Mouse (Mus musculus): Measurements from ENCODE around the gene Dapk2. TPM values are rescaled to one million over a fixed set of nuclear protein-coding genes. Genes with fewer than 3 reads are reported as not detected.
A peak's percentile ranks its signal among the peaks of the same experiment; 100 is the strongest.

The Dapk2 gene
- total RNA-seq, 1 experiment from 2014 or later = 10.4 TPM

GRCm38 (mm10) chr9:66142265-66142664 lies 15.8 kb upstream of the Dapk2 start:
- DNase-seq = no peak

GRCm38 (mm10) chr9:66144248-66144647 lies 13.8 kb upstream of the Dapk2 start:
- DNase-seq = peak; percentile 44

GRCm38 (mm10) chr9:66146141-66146540 lies 11.9 kb upstream of the Dapk2 start:
- no peak for DNase-seq

GRCm38 (mm10) chr9:66152011-66152410 lies 6.0 kb upstream of the Dapk2 start:
- DNase-seq = no peak

GRCm38 (mm10) chr9:66153594-66153993 lies 4.4 kb upstream of the Dapk2 start:
- DNase-seq = no peak

DNA sequence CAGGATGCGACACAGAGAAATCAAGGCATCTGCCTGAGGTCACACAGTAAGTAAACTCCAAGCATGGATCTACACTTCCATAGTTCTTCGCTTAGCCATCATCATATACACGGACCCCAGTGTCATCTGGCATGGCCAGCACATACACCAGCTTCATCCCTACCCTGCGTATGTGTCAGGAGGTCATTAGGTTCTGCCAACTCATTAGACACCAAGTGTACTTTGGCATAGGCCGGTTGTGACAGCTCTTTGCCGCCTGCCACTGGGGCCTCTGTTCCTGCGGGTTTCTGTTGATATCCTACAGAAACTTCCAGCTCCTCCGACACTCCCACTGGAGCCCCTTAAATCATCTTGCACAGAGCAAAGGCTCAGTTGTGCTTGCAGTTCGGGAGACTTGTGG lies 4.0 kb upstream of the Dapk2 start:
- no peak for DNase-seq

DNA sequence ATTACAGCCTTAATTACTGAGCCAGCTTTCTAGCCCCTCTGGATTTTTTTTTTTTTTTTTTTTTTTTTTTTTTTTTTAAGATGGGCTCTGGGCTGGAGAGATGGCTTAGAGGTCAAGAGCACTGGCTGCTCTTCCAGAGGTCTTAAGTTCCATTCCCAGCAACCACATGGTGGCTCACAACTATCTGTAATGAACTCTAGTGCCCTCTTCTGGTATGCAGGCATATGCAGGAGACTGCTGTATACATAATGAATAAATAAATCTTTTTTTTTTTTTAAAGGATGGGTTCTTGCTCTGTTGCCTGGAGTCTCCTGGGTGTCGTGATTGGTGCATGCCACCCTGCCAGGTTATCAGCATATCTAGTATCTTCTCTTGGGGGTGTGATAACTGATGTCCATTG lies 2.5 kb upstream of the Dapk2 start:
- DNase-seq = no peak

- DNase-seq = no peak
Observed at GRCm38 (mm10) chr9:66158885-66159430, 935 bp downstream of the Dapk2 start.

- no peak for DNase-seq
Observed at GRCm38 (mm10) chr9:66160155-66160554, 2.1 kb downstream of the Dapk2 start.

DNA sequence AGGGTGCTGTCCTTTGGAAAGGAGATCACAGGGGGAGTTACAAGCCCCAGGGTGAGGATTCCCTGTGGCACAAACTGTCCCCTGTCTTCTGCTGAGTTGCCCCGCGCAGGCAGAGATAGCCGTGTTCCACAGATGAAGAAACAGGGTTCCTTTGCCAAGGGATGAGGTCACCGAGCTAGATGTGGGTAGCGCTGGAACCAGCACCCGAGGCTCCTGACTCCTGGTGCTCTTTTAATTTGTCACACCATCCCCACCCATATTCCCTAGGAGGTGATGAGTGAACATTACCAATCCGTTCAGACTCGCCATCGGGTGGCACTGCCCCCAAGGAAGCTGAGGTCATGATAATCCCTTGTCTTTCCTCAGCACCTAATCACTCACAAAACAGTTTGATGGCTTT lies 5.0 kb downstream of the Dapk2 start:
- peak; percentile 21 for DNase-seq

DNA sequence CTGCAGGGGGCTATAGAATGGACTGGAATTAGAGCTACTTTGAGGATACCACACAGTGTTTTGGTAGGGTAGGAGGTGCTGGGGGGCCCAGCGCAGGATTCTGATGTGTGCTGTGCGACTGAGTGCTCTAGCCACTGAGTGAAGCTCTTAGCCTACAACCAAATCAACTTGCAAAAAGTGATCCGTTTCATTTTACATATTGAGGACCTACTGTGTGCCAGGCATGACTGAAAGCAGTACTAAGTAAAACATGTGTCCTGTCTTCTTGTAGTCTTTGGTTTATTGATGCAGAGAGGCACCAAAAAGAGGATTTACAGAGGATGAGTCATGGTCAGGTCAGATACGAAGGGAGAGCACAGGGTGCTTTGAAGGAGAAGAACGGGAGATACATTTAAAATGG lies 9.2 kb downstream of the Dapk2 start:
- DNase-seq = no peak

DNA sequence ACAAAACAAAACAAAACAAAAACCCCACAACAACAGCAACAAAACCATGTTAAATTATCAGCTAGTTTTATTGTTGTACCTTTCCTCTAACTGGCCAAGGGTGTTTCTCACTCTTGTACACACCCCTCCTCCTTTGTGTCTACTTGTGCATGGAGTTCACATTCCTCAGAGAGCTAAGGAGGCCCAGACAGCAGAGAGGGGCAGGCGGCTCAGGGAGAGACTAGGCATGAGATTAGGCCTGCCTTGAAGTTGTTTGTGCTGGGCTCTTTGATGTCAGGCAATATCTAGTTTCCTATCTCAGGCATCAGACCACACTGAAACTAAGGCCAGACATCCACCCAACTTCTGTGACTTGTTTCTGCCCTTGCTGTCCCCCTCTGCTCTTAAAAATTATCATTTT lies 10.2 kb downstream of the Dapk2 start:
- DNase-seq = no peak

- no peak for DNase-seq
Observed at GRCm38 (mm10) chr9:66170506-66170905, 12.5 kb downstream of the Dapk2 start.

DNA sequence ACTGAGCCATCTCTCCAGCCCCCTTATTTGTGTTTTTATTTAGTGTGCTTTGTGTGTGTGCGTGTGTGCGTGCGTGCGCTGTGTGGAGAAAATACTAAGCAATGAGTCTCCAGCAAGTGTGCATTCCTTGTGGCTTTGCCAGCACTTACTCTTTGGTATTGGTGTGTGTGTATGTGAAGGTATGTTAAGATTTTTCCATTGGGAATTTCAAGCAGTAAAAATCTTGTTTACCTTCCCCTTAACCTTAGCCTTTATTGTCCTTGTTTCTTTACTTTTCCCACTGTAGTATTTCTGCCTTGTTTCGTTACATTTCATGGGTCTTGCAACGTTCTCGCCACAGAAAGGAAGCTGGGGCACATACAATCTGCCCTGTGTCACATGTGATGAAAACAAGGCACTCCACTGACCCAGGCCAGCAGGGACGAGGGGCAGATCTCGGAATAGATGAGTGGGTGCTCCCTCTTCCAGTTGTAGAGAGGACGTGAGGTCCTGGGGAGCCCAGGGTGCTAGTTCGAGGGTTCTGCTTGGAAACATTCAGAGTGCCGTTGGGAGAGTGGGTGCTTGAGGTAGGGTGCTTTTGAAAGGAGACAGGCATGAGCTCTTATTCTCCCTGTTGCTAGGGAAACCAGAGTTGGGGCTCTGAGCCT lies 13.4 kb downstream of the Dapk2 start:
- DNase-seq = no peak

DNA sequence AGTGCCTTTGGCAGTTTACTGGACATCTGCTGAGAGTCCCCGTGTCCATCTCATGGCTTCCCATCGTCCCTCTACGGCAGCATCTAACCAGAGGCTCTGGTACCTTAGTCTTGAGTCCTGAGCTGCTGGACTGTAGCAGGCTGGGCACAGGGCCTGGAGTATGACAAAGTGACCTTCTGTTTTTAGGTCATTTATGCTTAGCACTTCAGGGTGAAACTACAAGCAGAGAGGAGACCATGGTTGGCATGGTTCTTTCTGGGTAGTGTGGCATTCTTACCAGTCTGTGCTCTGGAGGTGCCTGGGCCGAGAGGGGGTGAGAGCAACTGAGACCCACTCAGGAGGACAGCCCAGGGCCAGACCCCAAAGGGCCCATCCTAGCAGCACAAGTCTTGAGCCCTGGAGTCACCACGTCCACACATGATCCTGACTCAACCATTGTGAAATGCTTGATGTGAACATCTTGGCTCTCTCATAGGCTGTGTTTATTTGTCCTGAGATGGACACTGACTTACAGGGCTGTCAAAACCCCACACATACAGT lies 15.4 kb downstream of the Dapk2 start:
- DNase-seq = no peak

DNA sequence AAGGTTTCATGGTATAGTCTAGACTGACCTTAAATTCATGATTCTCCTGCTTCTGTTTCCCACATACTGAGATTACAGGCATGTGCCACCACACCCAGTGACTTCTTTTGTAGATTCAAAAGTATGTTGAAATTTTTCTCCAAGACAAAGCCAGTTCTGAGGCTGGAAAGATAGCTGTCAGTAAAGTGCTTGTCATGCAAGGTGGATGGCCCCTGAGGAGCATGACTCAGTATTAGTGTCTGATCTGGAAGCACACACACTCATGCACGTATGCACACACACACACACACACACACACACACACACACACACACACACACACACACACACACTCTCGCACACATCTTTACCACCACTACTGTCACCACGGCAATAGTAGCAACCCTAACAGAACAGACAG lies 17.0 kb downstream of the Dapk2 start:
- DNase-seq = no peak

DNA sequence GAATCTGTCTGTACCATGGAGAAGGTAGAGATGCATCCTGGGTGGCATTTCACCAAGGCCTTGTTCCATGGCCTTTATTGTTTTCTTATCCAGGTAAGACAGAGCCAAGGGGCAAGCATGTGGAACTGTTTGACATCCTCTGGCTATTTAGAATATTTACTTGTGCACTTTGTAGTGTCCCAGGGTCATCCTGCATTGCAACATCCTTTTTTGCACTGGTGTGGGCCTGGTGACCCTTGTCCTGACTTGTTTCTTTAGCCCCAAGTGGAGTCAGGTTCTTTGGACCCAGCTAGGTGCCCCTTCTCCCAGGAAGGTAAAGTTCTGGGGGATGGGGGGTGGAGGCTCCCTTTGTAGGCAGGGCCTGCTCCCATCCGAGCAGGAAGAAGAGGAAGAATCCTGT lies 20.0 kb downstream of the Dapk2 start:
- DNase-seq = no peak

DNA sequence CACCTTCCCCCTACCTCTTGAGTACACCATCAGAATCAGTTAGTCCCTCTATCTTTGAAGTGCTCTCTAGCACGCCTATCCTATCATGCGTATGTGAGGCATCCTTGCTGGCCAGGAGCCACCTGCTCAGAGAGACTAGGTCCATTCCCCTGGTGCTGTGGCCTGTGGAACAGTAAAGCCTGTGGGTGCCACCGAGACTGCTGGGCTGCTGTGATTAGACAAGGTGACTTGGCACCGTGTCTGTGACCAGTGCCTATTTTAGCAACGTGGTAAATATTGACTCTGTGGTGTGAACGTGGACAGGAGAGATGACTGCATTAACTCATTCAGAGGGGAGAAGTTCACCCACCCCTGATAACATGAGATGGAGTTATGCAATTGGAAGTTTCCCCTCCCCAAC lies 21.8 kb downstream of the Dapk2 start:
- DNase-seq = no peak

DNA sequence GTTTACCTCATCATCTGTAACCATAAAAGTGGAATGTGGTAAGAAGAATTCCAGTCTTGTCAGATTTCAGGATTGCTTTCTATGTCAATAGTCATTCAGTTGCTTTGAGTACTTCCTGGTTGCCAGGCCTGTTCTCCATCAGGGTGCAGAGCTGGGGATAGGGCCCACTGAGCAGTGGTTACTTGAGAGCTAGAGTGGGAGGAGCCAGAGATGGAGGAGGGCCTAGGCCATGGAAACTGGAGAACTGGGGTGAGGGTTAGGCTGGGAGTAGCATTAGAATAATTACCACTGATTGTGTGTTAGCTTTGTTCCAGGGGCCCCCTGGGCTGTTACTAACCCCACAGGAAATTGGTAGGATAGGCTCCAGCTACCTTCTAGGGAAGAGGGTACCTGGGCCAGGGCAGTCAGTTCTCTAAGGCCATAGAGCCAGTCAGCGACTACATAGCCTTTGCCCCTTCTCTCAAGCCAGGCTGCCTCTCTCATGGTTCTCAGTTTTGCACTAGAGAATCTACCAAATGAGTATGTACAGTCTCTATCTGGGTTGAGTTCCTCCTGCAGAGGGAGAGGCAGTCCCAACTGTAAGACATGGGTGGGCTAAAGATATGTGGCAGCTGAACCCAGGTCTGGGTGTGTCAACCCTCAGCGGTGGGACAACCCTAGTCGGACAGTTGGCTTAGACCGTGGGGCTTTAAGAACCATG lies 23.3 kb downstream of the Dapk2 start:
- DNase-seq = no peak

DNA sequence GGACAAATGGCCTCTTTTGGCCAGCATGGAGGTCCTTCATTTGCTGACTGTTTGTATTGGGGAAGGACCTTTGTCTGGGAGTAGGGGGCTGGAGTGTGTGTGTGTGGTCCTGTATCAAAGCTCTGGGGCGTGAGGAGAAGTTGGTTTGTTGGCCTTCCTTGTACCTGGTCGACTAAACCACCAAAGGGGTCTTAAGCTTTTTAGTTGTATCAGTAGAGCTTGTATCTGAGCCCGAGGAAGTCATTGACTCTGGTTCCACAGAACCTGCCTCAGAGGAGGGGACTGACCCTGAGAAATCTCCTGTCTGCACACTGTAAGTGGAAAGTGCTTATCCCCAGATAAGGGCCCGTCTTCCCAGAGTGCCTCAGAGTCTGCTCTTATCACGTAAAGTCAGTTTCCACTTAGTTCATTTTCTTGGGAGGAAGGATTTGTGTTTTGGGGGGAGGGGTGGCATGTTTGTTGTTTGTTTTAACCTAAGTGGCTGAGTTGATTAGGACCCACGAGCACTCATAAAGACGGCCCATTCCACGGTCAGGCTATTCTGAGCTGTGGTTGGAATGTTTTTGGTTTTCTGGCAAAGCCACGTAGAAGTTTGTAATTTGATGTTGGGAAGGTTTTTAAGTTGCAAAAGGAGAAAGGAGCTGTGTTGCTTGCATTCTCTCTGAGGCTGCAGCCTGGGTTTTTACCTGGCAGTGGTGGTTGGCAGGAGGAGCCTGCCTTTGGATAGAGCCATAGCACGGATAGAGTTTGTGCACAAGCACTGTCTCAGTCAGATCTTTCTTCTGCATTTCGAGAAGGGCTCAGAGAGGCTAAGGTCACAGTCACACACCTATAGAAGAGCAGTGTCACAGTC lies 24.0 kb downstream of the Dapk2 start:
- no peak for DNase-seq

- no peak for DNase-seq
Observed at GRCm38 (mm10) chr9:66182679-66182993, 24.6 kb downstream of the Dapk2 start.

- no peak for DNase-seq
Observed at GRCm38 (mm10) chr9:66183023-66183422, 25.0 kb downstream of the Dapk2 start.

DNA sequence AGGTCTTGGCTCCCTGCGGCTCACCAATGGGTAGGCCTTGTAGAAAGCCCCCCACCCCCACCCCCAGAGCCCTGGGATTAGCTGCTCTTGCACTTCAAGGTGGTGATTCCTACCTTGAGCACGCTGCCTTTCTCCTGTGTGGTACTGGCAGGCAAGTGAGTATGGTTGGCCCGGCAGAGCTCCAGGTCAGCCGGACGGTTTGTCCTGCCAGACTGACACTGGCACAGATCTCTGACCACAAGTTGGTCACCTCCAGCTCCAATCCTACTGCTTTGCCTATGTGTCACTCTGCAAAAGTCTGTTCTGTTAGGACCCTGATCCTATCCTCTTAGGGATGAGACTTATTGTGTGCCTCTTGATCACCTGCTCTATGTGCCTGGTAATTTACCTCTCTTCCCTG lies 26.5 kb downstream of the Dapk2 start:
- DNase-seq = no peak

Data from adrenal gland, postnatal 25 days (tissue).